Mouse (Mus musculus): ENCODE data around the gene Hhip.

The Hhip gene

GRCm38 (mm10) chr8:80057198-80058174 lies at the start of gene Hhip:
Gene Hhip (minus strand): TSS chr8:80058006.
- peak; percentile 30 for DNase-seq (ENCODE audit: low read depth, low spot score)

DNA sequence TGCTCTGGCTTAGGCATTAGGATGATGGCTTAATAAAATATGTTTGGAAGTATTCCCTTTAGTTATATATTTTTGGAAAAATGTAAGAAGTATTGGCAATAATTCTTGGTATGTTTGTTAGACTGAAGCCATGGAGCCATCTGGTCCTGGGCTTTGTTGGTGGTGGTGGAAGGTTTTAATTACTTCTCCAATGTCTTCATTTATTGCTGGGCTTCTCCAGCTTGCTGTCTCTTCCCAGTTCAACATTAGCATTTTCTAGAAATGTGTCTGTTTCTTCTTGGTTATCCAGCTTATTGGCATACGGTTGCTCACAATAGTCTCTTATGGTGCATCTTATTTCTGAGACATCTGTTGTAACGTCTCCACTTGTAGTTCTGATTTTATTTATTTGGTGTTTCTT lies 29.2 kb upstream of the Hhip start:
- DNase-seq (ENCODE audit: low read depth, low spot score): no peak

DNA sequence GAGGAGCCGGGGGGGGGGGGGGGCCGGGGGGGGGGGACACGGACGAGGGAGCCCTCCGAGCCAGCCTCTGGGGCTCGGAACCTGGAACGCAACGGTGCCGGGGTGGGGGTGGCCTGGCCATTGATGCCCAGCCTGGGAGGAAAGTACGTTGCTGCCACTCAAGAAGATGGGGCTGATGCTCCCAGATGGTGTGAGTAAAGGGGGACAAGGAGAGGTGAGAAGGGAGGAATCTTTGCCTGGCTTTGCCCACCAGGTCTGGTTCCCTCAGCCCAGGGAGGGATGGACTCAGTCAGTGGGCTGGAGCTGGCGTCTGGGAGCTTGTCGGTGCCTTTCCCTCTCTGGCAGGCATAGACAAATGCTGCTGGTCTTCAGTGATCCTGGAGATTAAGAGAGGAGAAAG lies 387 bp upstream of the Hhip start:
- DNase-seq (ENCODE audit: low read depth, low spot score): no peak

- no peak for DNase-seq (ENCODE audit: low read depth, low spot score)
Measured at GRCm38 (mm10) chr8:80056331-80057070, 1.3 kb downstream of the Hhip start.

- no peak for DNase-seq (ENCODE audit: low read depth, low spot score)
Measured at GRCm38 (mm10) chr8:80055777-80056176, 2.0 kb downstream of the Hhip start.

DNA sequence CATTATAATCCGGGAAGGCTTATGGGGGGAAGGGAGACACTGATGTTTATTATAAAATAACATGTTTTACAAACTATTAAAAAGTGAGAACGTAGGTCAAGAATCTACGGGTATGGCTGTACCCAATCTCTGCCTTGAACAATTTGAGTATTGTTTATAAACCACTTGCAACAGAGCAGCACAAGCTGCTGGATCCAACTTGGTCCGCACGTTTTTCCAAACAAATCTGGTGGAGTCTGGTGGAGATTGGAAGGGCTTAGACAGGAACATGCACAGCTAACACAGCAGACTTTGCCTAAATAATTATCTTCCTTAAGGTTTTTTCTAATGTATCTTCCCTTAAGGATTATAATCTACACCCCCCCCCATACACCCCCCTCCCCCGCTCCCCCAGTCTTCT lies 2.7 kb downstream of the Hhip start:
- no peak for DNase-seq (ENCODE audit: low read depth, low spot score)

- DNase-seq (ENCODE audit: low read depth, low spot score): no peak
Measured at GRCm38 (mm10) chr8:80054216-80054615, 3.6 kb downstream of the Hhip start.

GRCm38 (mm10) chr8:80052838-80053237 lies 5.0 kb downstream of the Hhip start:
- DNase-seq (ENCODE audit: low read depth, low spot score): no peak

GRCm38 (mm10) chr8:80051494-80051893 lies 6.3 kb downstream of the Hhip start:
- DNase-seq (ENCODE audit: low read depth, low spot score): no peak

- DNase-seq (ENCODE audit: low read depth, low spot score): no peak
Measured at GRCm38 (mm10) chr8:80049256-80050005, 8.4 kb downstream of the Hhip start.

DNA sequence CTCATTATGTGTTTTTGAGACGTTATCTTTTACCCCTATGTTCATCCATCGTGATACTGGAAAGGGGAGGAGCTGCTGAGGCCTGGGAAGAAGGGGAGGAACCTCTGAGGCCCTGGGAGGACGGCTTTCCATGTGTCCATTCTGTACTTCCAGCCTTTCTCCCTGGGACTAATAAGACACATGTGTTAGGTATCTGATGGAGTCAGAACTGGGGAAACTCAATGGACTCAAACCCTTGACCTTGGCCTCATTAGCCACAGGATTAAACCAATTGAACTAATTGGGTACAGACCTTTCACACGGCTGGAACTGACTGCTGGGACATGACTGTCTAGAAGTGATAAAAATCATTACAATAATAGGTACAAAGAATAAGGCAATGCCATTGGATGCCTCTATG lies 9.6 kb downstream of the Hhip start:
- DNase-seq (ENCODE audit: low read depth, low spot score): no peak

DNA sequence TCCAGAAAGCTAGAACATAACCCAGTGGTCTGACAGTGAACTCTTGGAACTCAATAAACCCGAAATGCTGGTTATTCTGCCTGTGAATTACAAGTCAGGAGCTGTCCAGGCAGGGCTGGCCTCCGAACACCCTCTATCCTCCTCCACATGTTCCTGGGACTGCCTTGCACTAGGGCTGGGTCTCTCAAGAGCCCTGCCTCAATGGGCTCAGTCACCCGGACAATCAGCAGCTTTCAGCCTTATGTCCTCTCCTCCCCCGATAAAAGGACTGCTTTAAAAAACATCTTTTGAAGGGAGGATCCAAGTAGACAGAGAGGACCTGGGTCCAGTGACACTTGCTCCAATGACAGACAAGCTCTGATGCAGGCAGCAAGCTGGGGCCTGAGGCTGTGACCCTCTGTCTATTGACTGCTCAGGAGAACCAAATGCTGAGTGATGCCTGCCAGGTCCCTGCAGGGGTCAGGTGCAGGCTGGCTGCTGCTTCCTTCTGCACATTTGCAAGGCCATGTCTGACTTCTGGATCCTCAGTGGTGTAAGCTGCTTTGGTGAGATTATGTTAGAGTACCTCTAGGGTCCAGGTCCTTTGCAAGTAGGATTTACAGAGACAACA lies 20.1 kb downstream of the Hhip start:
- no peak for DNase-seq (ENCODE audit: low read depth, low spot score)

- DNase-seq (ENCODE audit: low read depth, low spot score): peak; percentile 45
Measured at GRCm38 (mm10) chr8:80032604-80033003, 25.2 kb downstream of the Hhip start.

DNA sequence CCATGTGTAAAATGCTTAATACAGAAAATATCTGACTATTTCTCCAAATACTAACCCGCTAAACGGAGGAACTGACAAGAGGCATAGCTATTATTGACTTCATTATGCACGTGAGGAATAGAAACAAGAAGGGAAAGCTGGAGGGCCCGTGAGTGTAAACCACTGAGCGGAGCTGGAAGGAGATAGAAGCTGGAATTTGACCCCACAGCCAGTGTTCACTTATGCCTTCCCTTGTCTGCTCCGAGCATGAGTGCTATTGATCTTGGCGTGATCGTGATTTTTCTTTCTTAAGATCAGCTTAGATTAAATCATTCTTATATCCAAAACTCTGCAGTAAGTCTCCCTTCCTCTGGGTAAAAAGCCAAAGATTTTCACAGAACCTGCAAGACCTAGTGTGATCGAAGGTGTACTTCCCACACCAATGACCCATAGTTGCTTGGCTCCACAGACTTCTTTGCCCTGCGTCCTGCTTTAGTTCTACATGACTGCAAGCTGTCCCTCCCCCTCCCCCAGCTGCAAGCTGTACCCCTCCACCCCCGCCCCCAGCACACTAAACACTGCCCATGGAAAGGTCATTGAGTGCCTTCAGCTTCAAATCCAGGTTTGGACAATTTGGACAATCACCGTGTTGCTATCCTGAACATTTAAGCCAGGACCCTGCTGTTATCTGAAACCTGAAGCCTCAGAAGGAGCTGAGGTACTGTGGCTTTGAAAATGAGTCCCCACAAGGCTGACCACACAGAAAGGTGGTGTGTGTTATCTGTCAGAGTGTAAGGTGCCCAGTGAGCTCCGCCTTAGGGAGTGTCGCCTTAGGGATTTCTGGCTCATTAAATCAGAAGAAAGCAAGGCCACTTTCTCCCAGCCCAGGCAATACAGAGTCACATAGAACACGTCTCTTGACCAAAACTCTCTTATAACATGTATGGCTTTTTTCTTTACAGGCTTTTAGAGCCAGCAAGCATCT lies 26.2 kb downstream of the Hhip start:
- DNase-seq (ENCODE audit: low read depth, low spot score): no peak

GRCm38 (mm10) chr8:80029631-80030030 lies 28.2 kb downstream of the Hhip start:
- no peak for DNase-seq (ENCODE audit: low read depth, low spot score)

- no peak for DNase-seq (ENCODE audit: low read depth, low spot score)
Measured at GRCm38 (mm10) chr8:80020469-80020868, 37.3 kb downstream of the Hhip start.

DNA sequence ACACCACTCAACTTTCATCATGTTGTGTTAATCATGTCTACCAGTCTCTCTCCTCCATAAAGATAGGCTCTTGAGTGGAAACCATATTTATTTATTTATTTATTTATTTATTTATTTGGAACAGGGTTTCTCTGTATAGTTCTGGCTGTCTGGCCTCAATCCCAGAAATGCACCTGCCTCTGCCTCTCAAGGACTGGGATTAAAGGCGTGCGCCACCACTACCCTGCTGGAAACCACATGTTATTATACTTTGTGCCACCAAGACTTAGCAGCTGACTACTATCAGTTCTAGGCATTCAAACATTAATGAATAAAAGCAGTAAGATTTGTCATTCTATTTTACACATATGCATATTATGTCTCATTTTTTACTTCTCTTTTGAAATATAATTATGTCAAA lies 42.0 kb downstream of the Hhip start:
- DNase-seq (ENCODE audit: low read depth, low spot score): no peak

- no peak for DNase-seq (ENCODE audit: low read depth, low spot score)
Measured at GRCm38 (mm10) chr8:80004421-80004820, 53.4 kb downstream of the Hhip start.

- DNase-seq (ENCODE audit: low read depth, low spot score): no peak
Measured at GRCm38 (mm10) chr8:80002313-80002712, 55.5 kb downstream of the Hhip start.

GRCm38 (mm10) chr8:79995075-79995474 lies 62.7 kb downstream of the Hhip start:
- DNase-seq (ENCODE audit: low read depth, low spot score): no peak

Measured in R1 (cell line).